Mouse (Mus musculus): ENCODE results near the gene Cldn24.
A peak's percentile ranks its signal among the peaks of the same experiment; 100 is the strongest.

Gene Cldn24

GRCm38 (mm10) chr8:47832616-47833015 is 10.7 kb downstream of the Cldn24 start:
- DNase-seq: no peak

- DNase-seq: no peak
These were observed 12.0 kb downstream of the Cldn24 start for GRCm38 (mm10) chr8:47833944-47834343.

- no peak for DNase-seq
These were observed 21.1 kb downstream of the Cldn24 start for GRCm38 (mm10) chr8:47843063-47843462.

GRCm38 (mm10) chr8:47843651-47844050 is 21.7 kb downstream of the Cldn24 start:
- DNase-seq: no peak

DNA sequence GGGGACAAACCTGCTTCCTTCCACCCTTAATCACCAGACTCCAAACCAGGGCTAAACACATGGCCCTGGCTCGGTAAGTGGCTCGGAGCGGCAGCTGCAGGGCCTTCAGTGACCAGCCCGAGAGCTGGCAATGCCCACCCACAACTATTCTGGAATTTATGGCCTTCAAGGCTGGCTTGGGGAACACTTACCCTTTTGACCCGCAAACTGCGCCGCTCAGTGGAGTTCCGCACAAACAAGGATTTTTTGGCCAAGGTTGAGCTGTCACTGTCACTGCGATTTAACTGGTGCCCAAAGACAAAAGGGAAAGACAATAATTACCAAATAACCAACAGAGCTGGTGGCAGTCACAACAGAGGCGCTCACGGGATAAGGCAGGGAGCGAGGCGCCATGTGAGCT is 24.0 kb downstream of the Cldn24 start:
- DNase-seq: no peak

DNA sequence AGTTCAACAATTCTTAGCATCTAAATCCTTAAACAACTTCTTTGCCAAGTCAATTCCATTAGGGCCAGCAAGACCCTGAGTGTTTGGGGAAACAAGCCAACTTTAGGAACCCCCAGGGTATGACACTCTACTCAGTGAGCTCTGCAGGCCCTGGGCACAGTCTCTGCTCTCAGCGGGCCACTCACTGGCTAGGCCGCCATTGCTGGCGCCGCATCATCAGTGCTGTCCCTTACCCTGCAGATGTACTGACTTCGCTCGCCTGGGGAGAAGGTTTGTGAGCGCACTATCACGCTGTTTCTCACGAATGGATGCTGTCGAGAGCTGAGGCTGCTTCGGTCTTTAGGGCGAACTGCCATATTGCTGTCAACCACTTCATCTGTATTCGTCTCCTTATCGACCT is 25.2 kb downstream of the Cldn24 start:
- no peak for DNase-seq

- DNase-seq: no peak
These were observed 26.0 kb downstream of the Cldn24 start for GRCm38 (mm10) chr8:47847931-47848330.

DNA sequence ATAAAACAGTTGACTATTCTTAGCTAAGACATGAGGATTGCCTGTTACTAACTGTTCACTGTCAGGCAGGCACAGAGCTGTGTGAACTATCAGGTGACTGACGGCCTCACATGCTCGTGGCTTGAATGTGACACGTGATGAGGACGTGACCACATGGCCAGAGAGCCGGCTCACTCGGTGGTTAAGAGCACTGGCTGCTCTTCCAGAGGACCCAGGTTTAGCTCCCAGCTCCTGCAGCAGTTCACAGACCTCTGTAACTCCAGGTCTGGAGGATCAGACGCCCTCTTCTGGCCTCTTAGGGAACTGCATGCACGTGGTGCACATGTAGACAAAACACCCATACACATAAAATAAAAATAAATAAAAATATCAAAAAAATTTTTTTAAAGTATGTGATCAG is 27.9 kb downstream of the Cldn24 start:
- no peak for DNase-seq

DNA sequence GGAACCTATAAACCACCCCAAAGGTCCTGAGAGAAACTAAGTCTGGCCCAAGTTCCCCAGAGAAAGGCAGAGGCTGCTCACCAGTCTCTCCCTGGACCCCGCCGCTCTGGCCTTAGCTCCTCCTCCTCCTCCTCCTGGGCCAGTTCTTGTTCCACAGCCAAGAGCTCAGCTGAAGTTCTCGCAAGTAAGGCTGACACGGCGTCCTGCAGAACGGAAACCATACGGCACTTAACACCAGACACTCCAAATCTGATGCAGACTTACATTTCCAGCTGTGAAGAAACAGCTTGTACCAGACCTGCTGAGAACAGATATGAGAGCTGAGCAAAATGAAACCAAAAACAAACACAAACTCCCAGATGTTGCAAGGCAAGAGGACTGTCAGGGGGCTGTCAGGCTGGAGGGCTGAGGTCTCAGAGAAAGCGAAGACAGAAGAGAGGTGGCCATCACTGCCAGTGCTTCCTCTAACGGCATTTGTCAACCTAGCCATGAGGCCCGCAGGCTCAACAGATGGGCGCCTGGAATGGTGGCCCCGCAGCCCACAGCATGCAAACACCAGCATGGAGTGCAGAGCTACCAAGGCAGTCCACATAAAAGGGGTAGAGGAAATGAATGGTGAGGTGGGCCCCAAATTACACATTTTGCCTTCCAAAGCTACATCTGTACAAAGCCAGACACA is 30.0 kb downstream of the Cldn24 start:
- no peak for DNase-seq

- no peak for DNase-seq
These were observed 30.8 kb downstream of the Cldn24 start for GRCm38 (mm10) chr8:47852737-47853136.

- no peak for DNase-seq
These were observed 31.4 kb downstream of the Cldn24 start for GRCm38 (mm10) chr8:47853356-47853755.

DNA sequence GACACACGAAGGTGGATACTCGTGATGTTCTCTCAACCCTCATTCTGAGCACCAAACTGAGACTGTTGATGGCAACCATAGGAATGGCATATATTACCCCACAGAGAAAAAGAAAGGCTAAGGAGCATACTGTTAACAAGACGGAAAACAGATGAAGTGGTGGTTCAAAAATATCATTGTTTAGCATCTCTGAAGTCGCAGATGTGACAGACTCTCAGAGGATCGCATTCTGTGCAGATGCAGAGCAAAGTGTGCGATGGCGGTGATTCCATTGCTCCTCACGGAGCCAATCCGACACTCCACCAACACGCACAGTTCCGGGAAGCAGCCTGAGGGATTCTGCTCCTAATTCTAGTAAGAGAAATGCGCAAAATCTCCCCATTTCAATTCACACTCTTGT is 37.3 kb downstream of the Cldn24 start:
- DNase-seq: no peak

DNA sequence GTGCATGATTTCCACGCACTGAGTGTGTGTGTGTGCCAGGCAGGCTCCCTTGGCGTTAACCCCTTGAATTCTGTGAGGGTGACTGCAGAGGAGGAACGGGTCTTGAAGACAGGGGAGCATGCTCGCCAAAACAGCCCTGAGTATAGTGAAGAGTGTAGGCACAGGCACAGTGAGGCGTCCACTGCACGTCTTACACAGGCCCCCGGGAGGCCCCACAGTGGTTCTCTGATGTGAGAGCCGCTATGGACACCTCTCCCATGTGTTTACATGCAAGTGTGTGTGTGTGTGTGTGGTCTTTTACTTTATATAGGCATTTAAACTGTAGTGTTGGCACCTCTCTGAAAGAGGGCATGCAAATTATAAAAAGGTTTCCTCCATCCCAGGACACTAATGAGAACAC is 44.6 kb downstream of the Cldn24 start:
- no peak for DNase-seq

GRCm38 (mm10) chr8:47867067-47867466 is 45.1 kb downstream of the Cldn24 start:
- DNase-seq: peak; percentile 60
